Mouse (Mus musculus) megakaryocyte, embryonic 14.5 days (primary cell): ENCODE results near the gene Hspe1.

Source experiments
- FLI1 ChIP-seq: IDR thresholded peaks from 2 replicates; pipeline ENCODE4 v1.6.1; 2012; ENCODE audit warnings: low read length, inconsistent platforms, mixed read lengths
- GATA1 ChIP-seq: IDR thresholded peaks from 3 replicates; pipeline ENCODE4 v1.6.1; 2012; ENCODE audit warnings: mixed read lengths, low read length, inconsistent platforms, borderline replicate concordance

GRCm38 (mm10) chr1:55131424-55132014, 43.6 kb downstream of the Hspe1 start:
- TF ChIP-seq GATA1 (no peak), FLI1 (no peak)
